Mouse (Mus musculus): ENCODE data around the gene Vac14. TPM values are rescaled to one million over a fixed set of nuclear protein-coding genes. Genes with fewer than 3 reads are reported as not detected.

Gene Vac14
- total RNA-seq, 2 experiments from 2014 or later: 23.9 TPM

- peak; percentile 55 to 73 for DNase-seq
Measured at GRCm38 (mm10) chr8:110687726-110688125, 69.3 kb downstream of the Vac14 start.

GRCm38 (mm10) chr8:110689961-110690360 is 71.6 kb downstream of the Vac14 start:
- no peak for DNase-seq

GRCm38 (mm10) chr8:110694226-110694625 is 75.8 kb downstream of the Vac14 start:
- no peak for DNase-seq

GRCm38 (mm10) chr8:110694826-110695225 is 76.4 kb downstream of the Vac14 start:
- no peak for DNase-seq

GRCm38 (mm10) chr8:110695431-110695830 is 77.0 kb downstream of the Vac14 start:
- DNase-seq: no peak

GRCm38 (mm10) chr8:110696051-110696450 is 77.7 kb downstream of the Vac14 start:
- DNase-seq: no peak

GRCm38 (mm10) chr8:110697571-110697970 is 79.2 kb downstream of the Vac14 start:
- no peak for DNase-seq

GRCm38 (mm10) chr8:110698098-110698497 is 79.7 kb downstream of the Vac14 start:
- no peak for DNase-seq

GRCm38 (mm10) chr8:110699501-110699900 is 81.1 kb downstream of the Vac14 start:
- no peak for DNase-seq

- no peak for DNase-seq
Measured at GRCm38 (mm10) chr8:110700561-110700960, 82.2 kb downstream of the Vac14 start.

- DNase-seq: no peak
Measured at GRCm38 (mm10) chr8:110702636-110703459, 84.5 kb downstream of the Vac14 start.

- no peak for DNase-seq
Measured at GRCm38 (mm10) chr8:110703460-110704061, 85.2 kb downstream of the Vac14 start.

GRCm38 (mm10) chr8:110704103-110704502 is 85.7 kb downstream of the Vac14 start:
- DNase-seq: no peak

GRCm38 (mm10) chr8:110705391-110706287 is 87.3 kb downstream of the Vac14 start:
- DNase-seq: peak; percentile 60 to 69

GRCm38 (mm10) chr8:110706288-110706870 is 88.0 kb downstream of the Vac14 start:
- DNase-seq: no peak

- DNase-seq: no peak
Measured at GRCm38 (mm10) chr8:110708429-110708828, 90.0 kb downstream of the Vac14 start.

GRCm38 (mm10) chr8:110710593-110710992 is 92.2 kb downstream of the Vac14 start:
- no peak for DNase-seq

- DNase-seq: no peak
Measured at GRCm38 (mm10) chr8:110711271-110711934, 93.0 kb downstream of the Vac14 start.

- DNase-seq: no peak
Measured at GRCm38 (mm10) chr8:110713073-110713472, 94.7 kb downstream of the Vac14 start.

- DNase-seq: no peak
Measured at GRCm38 (mm10) chr8:110714827-110715519, 96.6 kb downstream of the Vac14 start.

GRCm38 (mm10) chr8:110716075-110716474 is 97.7 kb downstream of the Vac14 start:
- peak; percentile 72 to 74 for DNase-seq

All from layer of hippocampus, postnatal 36 days (tissue).